Mouse (Mus musculus) erythroblast, embryonic 14.5 days (primary cell): Measurements from ENCODE around the gene Hfe.

Experiments used
- GATA1 ChIP-seq: IDR thresholded peaks from 2 replicates; pipeline ENCODE4 v1.6.1; 2012; ENCODE audit warnings: low read length, inconsistent platforms, mixed read lengths
- TAL1 ChIP-seq: IDR thresholded peaks from 3 replicates; pipeline ENCODE4 v1.6.1; 2012; ENCODE audit warnings: low read length, inconsistent platforms, mixed read lengths

DNA sequence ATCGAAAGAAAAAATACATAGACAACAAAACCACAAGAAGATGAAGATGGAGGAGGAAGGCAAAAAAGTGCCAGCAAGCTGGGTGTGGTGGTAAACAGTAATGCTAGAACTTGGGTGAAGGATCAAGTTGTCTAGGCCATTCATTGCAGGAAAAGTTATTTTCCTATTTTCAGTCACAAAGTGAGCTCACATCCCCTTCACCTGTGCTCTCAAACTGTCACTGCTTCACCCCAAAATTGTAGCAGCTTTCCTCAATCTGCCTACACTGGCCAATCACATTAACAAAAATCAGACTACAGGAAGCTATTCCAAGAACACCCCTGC, 49.2 kb upstream of the Hfe start:
- TF ChIP-seq GATA1 = no peak
- no peak for TF ChIP-seq TAL1
